Mouse (Mus musculus): Measurements from ENCODE around the gene Cdc14a. TPM values are rescaled to one million over a fixed set of nuclear protein-coding genes. Genes with fewer than 3 reads are reported as not detected.

The Cdc14a gene
- polyA plus RNA-seq, 1 experiment from 2014 or later, result 12.1 TPM

DNA sequence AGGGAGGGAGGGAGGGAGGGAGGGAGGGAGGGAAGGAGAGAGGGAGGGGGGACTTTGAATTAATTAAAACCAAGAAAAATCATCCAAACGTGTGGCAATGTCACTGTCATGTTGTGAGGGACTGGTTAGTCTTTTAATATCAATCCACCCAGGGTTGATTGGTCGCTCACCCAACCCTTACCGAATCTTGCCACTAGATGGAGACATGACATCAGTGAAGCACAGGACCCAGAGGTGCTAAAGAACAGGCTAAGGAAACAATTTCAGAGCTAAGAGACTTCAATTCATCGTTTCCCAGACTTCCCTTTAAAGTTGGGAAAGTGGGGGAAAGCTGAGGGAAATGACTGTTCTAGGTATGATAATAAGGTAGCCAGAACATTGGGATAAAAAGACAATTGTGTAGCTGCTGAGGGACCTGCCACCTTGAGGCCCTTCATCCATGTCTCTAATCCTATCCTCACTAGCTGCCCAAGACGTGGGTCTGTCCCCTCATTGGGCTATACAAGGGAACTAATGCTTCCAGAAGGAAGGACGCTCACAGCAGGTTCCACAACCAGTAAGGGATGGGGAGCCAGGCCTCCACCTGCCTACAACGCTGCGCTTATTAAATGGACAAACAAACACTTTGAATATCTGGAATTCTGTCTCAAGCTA lies 91.9 kb downstream of the Cdc14a start:
- WGBS, result 46% methylated on average over 8 of the region's 8 CpGs
- H3K9me3 ChIP-seq (ENCODE audit: low read depth, low read length), result no peaks in the 10 kb centered on the region
- no peaks in the 10 kb centered on the region for H3K4me1 ChIP-seq (ENCODE audit: insufficient read depth)
- peak; percentile 88 for TF ChIP-seq CTCF (IDR thresholded peaks at IDR 0.05; ENCODE audit: low read depth)
- H3K4me3 ChIP-seq (ENCODE audit: low read depth, low read length), result no peak overlapping the region
- no peak overlapping the region for H3K9ac ChIP-seq
- DNase-seq (peak; percentile 90), ATAC-seq (ENCODE audit: insufficient read depth) (peak; percentile 65; the same call in 1 of the 2 replicates)
- no peaks in the 10 kb centered on the region for H3K27me3 ChIP-seq (ENCODE audit: insufficient read depth, low read length)
- H3K27ac ChIP-seq (ENCODE audit: low read depth), result no peak overlapping the region
- peaks cover 7% of the 10 kb centered on the region; the same call in 1 of the 2 replicates for H3K36me3 ChIP-seq (ENCODE audit: insufficient read depth)
- H3K4me2 ChIP-seq, result no peak overlapping the region

GRCm38 (mm10) chr3:116329976-116330375 lies 93.9 kb downstream of the Cdc14a start:
- H3K4me3 ChIP-seq (ENCODE audit: low read depth, low read length), result no peak overlapping the region
- H3K27ac ChIP-seq (ENCODE audit: low read depth), result no peak overlapping the region
- peaks cover 7% of the 10 kb centered on the region; the same call in 1 of the 2 replicates for H3K36me3 ChIP-seq (ENCODE audit: insufficient read depth)
- ATAC-seq (ENCODE audit: insufficient read depth), result no peak
- TF ChIP-seq CTCF (IDR thresholded peaks at IDR 0.05; ENCODE audit: low read depth), result no peak
- H3K9ac ChIP-seq, result no peak overlapping the region
- no peaks in the 10 kb centered on the region for H3K27me3 ChIP-seq (ENCODE audit: insufficient read depth, low read length)
- no peak for DNase-seq
- no peaks in the 10 kb centered on the region for H3K4me1 ChIP-seq (ENCODE audit: insufficient read depth)
- H3K4me2 ChIP-seq, result no peak overlapping the region
- H3K9me3 ChIP-seq (ENCODE audit: low read depth, low read length), result no peaks in the 10 kb centered on the region
- 65% methylated on average over 8 of the region's 8 CpGs for WGBS

DNA sequence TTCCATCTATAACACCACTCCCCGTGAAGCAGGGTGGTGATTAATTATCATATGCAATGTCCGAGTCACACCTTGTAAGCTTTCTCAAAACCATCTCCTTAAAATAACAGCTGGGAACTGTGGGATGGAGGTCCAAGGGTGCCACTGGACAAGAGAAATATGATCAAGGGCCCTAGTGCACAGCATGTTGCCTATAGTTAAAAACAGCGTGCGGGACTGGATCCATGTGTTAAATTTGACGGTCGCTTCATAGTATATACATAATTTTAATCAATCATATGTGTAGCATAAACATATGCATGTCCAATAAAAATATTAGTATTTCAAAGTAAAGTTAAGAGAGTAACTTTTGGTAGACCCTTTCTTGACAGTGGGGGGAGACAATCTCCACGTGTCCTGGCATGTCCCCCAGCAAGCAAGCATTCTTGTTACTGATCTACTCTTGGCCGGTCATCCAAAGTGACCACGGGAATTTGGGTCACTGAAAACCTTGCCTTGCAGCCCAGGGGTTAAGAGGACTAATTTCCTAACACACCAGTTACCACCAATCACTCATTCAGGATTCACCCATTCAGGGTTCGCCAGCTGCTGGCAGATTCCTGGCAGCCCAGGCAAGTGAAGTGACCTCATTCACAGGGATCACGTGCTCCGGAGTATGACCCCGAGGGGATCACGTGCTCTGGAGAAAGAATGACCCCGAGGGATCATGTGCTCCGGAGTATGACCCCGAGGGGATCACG lies 94.6 kb downstream of the Cdc14a start:
- Histone ChIP-seq H3K4me3 (ENCODE audit: low read depth, low read length) (no peak overlapping the region), H3K27ac (ENCODE audit: low read depth) (no peak overlapping the region), H3K4me1 (ENCODE audit: insufficient read depth) (no peaks in the 10 kb centered on the region), H3K9me3 (ENCODE audit: low read depth, low read length) (no peaks in the 10 kb centered on the region), H3K4me2 (no peak overlapping the region), H3K9ac (no peak overlapping the region), H3K36me3 (ENCODE audit: insufficient read depth) (peaks cover 7% of the 10 kb centered on the region; the same call in 1 of the 2 replicates), H3K27me3 (ENCODE audit: insufficient read depth, low read length) (no peaks in the 10 kb centered on the region)
- no peak for TF ChIP-seq CTCF (IDR thresholded peaks at IDR 0.05; ENCODE audit: low read depth)
- DNase-seq, result peak; percentile 60
- peak; percentile 33 for ATAC-seq (ENCODE audit: insufficient read depth)
- 64% methylated on average over 18 of the region's 18 CpGs for WGBS

DNA sequence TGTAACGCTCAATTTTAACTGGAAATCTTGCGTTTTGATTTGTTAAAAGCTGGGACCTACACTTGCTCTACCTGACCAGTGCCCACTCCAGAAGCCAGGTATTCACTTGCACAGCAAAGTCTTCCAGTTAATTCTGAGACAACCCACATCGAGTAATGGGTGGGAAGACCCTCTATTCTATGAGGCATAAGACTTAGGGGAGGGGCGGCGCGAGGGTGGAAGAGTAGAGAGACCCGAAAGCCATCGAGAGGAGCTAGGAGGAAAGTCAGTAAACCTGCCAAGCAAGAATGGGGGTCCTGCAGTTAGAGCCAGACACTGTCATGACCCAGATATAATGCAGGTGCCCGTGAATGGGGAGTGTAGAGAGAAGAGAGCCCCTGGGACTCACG lies 96.2 kb downstream of the Cdc14a start:
- H3K9me3 ChIP-seq (ENCODE audit: low read depth, low read length), result no peaks in the 10 kb centered on the region
- no peak overlapping the region for H3K4me3 ChIP-seq (ENCODE audit: low read depth, low read length)
- no peak for TF ChIP-seq CTCF (IDR thresholded peaks at IDR 0.05; ENCODE audit: low read depth)
- WGBS, result 50% methylated on average over 10 of the region's 10 CpGs
- ATAC-seq (ENCODE audit: insufficient read depth), result no peak
- H3K27ac ChIP-seq (ENCODE audit: low read depth), result no peak overlapping the region
- H3K4me2 ChIP-seq, result no peak overlapping the region
- no peak overlapping the region for H3K9ac ChIP-seq
- no peak for DNase-seq
- no peaks in the 10 kb centered on the region for H3K4me1 ChIP-seq (ENCODE audit: insufficient read depth)
- no peaks in the 10 kb centered on the region for H3K27me3 ChIP-seq (ENCODE audit: insufficient read depth, low read length)
- peaks cover 7% of the 10 kb centered on the region; the same call in 1 of the 2 replicates for H3K36me3 ChIP-seq (ENCODE audit: insufficient read depth)

DNA sequence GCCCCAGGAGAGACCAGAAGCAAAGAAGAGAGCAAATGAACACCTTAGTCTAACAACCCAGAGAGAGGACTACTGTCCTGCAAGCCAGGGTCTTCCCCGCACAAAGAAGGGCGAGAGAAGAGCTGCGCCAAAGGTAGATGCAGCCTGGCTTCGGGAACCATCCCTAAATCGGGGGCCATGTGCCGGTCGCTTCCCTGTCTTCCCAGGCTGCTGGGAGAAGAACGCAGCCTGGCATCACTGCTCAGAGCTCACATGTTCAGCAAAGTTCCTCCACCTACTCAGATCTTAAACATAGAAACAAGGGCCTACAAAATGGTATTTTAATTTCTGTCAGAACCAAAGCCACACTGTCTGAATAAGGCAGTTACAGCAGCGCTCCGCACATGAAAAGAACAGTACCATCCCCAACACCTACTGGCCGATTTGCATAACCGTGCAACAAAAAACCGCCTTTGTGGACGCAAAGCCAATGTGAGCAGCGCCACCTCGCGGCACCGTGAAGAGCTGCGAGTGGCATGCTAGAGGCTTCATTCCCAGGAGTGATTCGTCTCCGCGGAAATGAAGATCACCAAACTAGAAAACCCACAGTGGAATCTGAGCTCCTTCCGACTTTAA lies 96.7 kb downstream of the Cdc14a start:
- DNase-seq (peak; percentile 96), ATAC-seq (ENCODE audit: insufficient read depth) (peak; percentile 64)
- Histone ChIP-seq H3K9me3 (ENCODE audit: low read depth, low read length) (no peaks in the 10 kb centered on the region), H3K9ac (peak overlapping the region; percentile 40), H3K4me3 (ENCODE audit: low read depth, low read length) (peak overlapping the region; percentile 6; the same call in 1 of the 2 replicates), H3K4me1 (ENCODE audit: insufficient read depth) (no peaks in the 10 kb centered on the region), H3K36me3 (ENCODE audit: insufficient read depth) (peaks cover 7% of the 10 kb centered on the region; the same call in 1 of the 2 replicates), H3K4me2 (peak overlapping the region; percentile 56), H3K27ac (ENCODE audit: low read depth) (no peak overlapping the region), H3K27me3 (ENCODE audit: insufficient read depth, low read length) (no peaks in the 10 kb centered on the region)
- 9% methylated on average over 23 of the region's 23 CpGs for WGBS
- TF ChIP-seq CTCF (IDR thresholded peaks at IDR 0.05; ENCODE audit: low read depth), result peak; percentile 99

DNA sequence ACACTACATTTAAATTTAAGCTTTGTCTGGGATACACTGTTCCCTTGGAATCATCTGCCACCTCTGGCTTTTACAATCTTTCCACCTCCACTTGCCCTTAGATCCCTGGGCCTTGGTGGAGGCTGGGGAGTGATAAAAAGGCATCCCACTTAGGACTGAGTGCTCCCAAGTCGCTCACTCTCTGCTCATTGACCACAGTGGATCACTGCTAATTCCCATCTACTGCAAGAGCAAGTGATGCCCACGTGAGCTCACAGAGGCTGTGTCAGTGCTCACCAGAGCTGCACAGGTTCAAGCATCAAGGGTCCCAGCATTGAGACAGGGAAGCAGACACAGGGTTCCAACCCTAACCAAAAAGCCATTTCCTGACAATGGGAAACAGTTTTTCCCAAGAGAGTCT lies 98.3 kb downstream of the Cdc14a start:
- no peak for DNase-seq
- Histone ChIP-seq H3K27me3 (ENCODE audit: insufficient read depth, low read length) (no peaks in the 10 kb centered on the region), H3K9me3 (ENCODE audit: low read depth, low read length) (no peaks in the 10 kb centered on the region), H3K4me2 (no peak overlapping the region), H3K27ac (ENCODE audit: low read depth) (no peak overlapping the region), H3K4me1 (ENCODE audit: insufficient read depth) (no peaks in the 10 kb centered on the region), H3K9ac (no peak overlapping the region), H3K36me3 (ENCODE audit: insufficient read depth) (peaks cover 10% of the 10 kb centered on the region; the same call in 1 of the 2 replicates), H3K4me3 (ENCODE audit: low read depth, low read length) (no peak overlapping the region)
- TF ChIP-seq CTCF (IDR thresholded peaks at IDR 0.05; ENCODE audit: low read depth), result no peak
- no peak for ATAC-seq (ENCODE audit: insufficient read depth)
- WGBS, result 90% methylated on average over 2 of the region's 2 CpGs

GRCm38 (mm10) chr3:116319696-116320095 lies 104.1 kb downstream of the Cdc14a start:
- ATAC-seq (ENCODE audit: insufficient read depth), result no peak
- TF ChIP-seq CTCF (IDR thresholded peaks at IDR 0.05; ENCODE audit: low read depth), result no peak
- Histone ChIP-seq H3K4me2 (no peak overlapping the region), H3K27me3 (ENCODE audit: insufficient read depth, low read length) (no peaks in the 10 kb centered on the region), H3K36me3 (ENCODE audit: insufficient read depth) (0 out of 2 replicates have a peak, but pooled peaks cover 14% of the 10 kb centered on the region), H3K9me3 (ENCODE audit: low read depth, low read length) (no peaks in the 10 kb centered on the region), H3K4me3 (ENCODE audit: low read depth, low read length) (no peak overlapping the region), H3K4me1 (ENCODE audit: insufficient read depth) (no peaks in the 10 kb centered on the region), H3K27ac (ENCODE audit: low read depth) (no peak overlapping the region), H3K9ac (no peak overlapping the region)
- no peak for DNase-seq
- 90% methylated on average over 5 of the region's 5 CpGs for WGBS
